Mouse (Mus musculus): ENCODE results near the gene Tekt1. TPM values are rescaled to one million over a fixed set of nuclear protein-coding genes. Genes with fewer than 3 reads are reported as not detected.

Tekt1 gene
- polyA plus RNA-seq, 2 experiments: 1.3 to 2.2 TPM

GRCm38 (mm10) chr11:72361385-72362346 lies 576 bp downstream of the Tekt1 start:
- Histone ChIP-seq H3K36me3 (ENCODE audit: control insufficient read depth, insufficient read depth, low read length) (no peaks in the 10 kb centered on the region), H3K9me3 (ENCODE audit: control insufficient read depth, low read length) (no peaks in the 10 kb centered on the region), H3K4me1 (ENCODE audit: control insufficient read depth, insufficient read depth, low read length) (no peaks in the 10 kb centered on the region), H3K4me2 (replicated peaks; ENCODE audit: low read depth, low read length, severe bottlenecking) (peak overlapping the region; percentile 65), H3K9ac (ENCODE audit: low read depth, low read length, severe bottlenecking) (peak overlapping the region; percentile 62), H3K4me3 (replicated peaks; ENCODE audit: low read length) (peak overlapping the region; percentile 36), H3K27me3 (ENCODE audit: control insufficient read depth, insufficient read depth, low read length) (no peaks in the 10 kb centered on the region), H3K27ac (replicated peaks; ENCODE audit: low read depth, low read length) (no peak overlapping the region)
- ATAC-seq (ENCODE audit: low FRiP score, low read depth) (peak; percentile 88), DNase-seq (ENCODE audit: low spot score) (peak; percentile 87)
- 9% methylated on average over 42 of the region's 42 CpGs for WGBS
- TF ChIP-seq POLR2A (IDR thresholded peaks at IDR 0.05; ENCODE audit: borderline replicate concordance, extremely low read depth, insufficient read depth, insufficient read length): no peak

- TF ChIP-seq POLR2A (IDR thresholded peaks at IDR 0.05; ENCODE audit: borderline replicate concordance, extremely low read depth, insufficient read depth, insufficient read length): no peak
- Histone ChIP-seq H3K27ac (replicated peaks; ENCODE audit: low read depth, low read length) (no peak overlapping the region), H3K4me2 (replicated peaks; ENCODE audit: low read depth, low read length, severe bottlenecking) (peak overlapping the region; percentile 32; the same call in 1 of the 2 replicates), H3K4me1 (ENCODE audit: control insufficient read depth, insufficient read depth, low read length) (0 out of 2 replicates have a peak, but pooled peaks cover 3% of the 10 kb centered on the region), H3K9ac (ENCODE audit: low read depth, low read length, severe bottlenecking) (no peak overlapping the region), H3K27me3 (ENCODE audit: control insufficient read depth, insufficient read depth, low read length) (no peaks in the 10 kb centered on the region), H3K9me3 (ENCODE audit: control insufficient read depth, low read length) (no peaks in the 10 kb centered on the region), H3K4me3 (replicated peaks; ENCODE audit: low read length) (no peak overlapping the region), H3K36me3 (ENCODE audit: control insufficient read depth, insufficient read depth, low read length) (no peaks in the 10 kb centered on the region)
- WGBS: 24% methylated on average over 20 of the region's 20 CpGs
- ATAC-seq (ENCODE audit: low FRiP score, low read depth) (no peak; the same call in 1 of the 2 replicates), DNase-seq (ENCODE audit: low spot score) (peak; percentile 81)
Measured at GRCm38 (mm10) chr11:72354971-72355728, 7.1 kb downstream of the Tekt1 start.

- H3K9me3 ChIP-seq (ENCODE audit: control insufficient read depth, low read length): no peaks in the 10 kb centered on the region
- DNase-seq (ENCODE audit: low spot score) (no peak), ATAC-seq (ENCODE audit: low FRiP score, low read depth) (no peak)
- H3K4me3 ChIP-seq (replicated peaks; ENCODE audit: low read length): no peak overlapping the region
- H3K27me3 ChIP-seq (ENCODE audit: control insufficient read depth, insufficient read depth, low read length): no peaks in the 10 kb centered on the region
- H3K4me1 ChIP-seq (ENCODE audit: control insufficient read depth, insufficient read depth, low read length): 0 out of 2 replicates have a peak, but pooled peaks cover 6% of the 10 kb centered on the region
- no peak overlapping the region for H3K9ac ChIP-seq (ENCODE audit: low read depth, low read length, severe bottlenecking)
- H3K27ac ChIP-seq (replicated peaks; ENCODE audit: low read depth, low read length): no peak overlapping the region
- no peaks in the 10 kb centered on the region for H3K36me3 ChIP-seq (ENCODE audit: control insufficient read depth, insufficient read depth, low read length)
- WGBS: 70% methylated on average over 3 of the region's 3 CpGs
- no peak for TF ChIP-seq POLR2A (IDR thresholded peaks at IDR 0.05; ENCODE audit: borderline replicate concordance, extremely low read depth, insufficient read depth, insufficient read length)
- no peak overlapping the region for H3K4me2 ChIP-seq (replicated peaks; ENCODE audit: low read depth, low read length, severe bottlenecking)
Measured at GRCm38 (mm10) chr11:72353186-72353585, 9.1 kb downstream of the Tekt1 start.

GRCm38 (mm10) chr11:72352272-72352671 lies 10.0 kb downstream of the Tekt1 start:
- no peak overlapping the region for H3K9ac ChIP-seq (ENCODE audit: low read depth, low read length, severe bottlenecking)
- H3K4me3 ChIP-seq (replicated peaks; ENCODE audit: low read length): no peak overlapping the region
- H3K4me1 ChIP-seq (ENCODE audit: control insufficient read depth, insufficient read depth, low read length): 0 out of 2 replicates have a peak, but pooled peaks cover 6% of the 10 kb centered on the region
- H3K27ac ChIP-seq (replicated peaks; ENCODE audit: low read depth, low read length): no peak overlapping the region
- H3K36me3 ChIP-seq (ENCODE audit: control insufficient read depth, insufficient read depth, low read length): no peaks in the 10 kb centered on the region
- DNase-seq (ENCODE audit: low spot score) (no peak), ATAC-seq (ENCODE audit: low FRiP score, low read depth) (no peak)
- no peaks in the 10 kb centered on the region for H3K27me3 ChIP-seq (ENCODE audit: control insufficient read depth, insufficient read depth, low read length)
- H3K4me2 ChIP-seq (replicated peaks; ENCODE audit: low read depth, low read length, severe bottlenecking): no peak overlapping the region
- no peak for TF ChIP-seq POLR2A (IDR thresholded peaks at IDR 0.05; ENCODE audit: borderline replicate concordance, extremely low read depth, insufficient read depth, insufficient read length)
- 48% methylated on average over 1 of the region's 1 CpGs for WGBS
- no peaks in the 10 kb centered on the region for H3K9me3 ChIP-seq (ENCODE audit: control insufficient read depth, low read length)

- Histone ChIP-seq H3K4me2 (replicated peaks; ENCODE audit: low read depth, low read length, severe bottlenecking) (no peak overlapping the region), H3K9ac (ENCODE audit: low read depth, low read length, severe bottlenecking) (no peak overlapping the region), H3K27me3 (ENCODE audit: control insufficient read depth, insufficient read depth, low read length) (no peaks in the 10 kb centered on the region), H3K4me1 (ENCODE audit: control insufficient read depth, insufficient read depth, low read length) (0 out of 2 replicates have a peak, but pooled peaks cover 3% of the 10 kb centered on the region), H3K27ac (replicated peaks; ENCODE audit: low read depth, low read length) (no peak overlapping the region), H3K9me3 (ENCODE audit: control insufficient read depth, low read length) (no peaks in the 10 kb centered on the region), H3K36me3 (ENCODE audit: control insufficient read depth, insufficient read depth, low read length) (no peaks in the 10 kb centered on the region), H3K4me3 (replicated peaks; ENCODE audit: low read length) (no peak overlapping the region)
- ATAC-seq (ENCODE audit: low FRiP score, low read depth): no peak
- 48% methylated on average over 4 of the region's 4 CpGs for WGBS
- no peak for DNase-seq (ENCODE audit: low spot score)
- TF ChIP-seq POLR2A (IDR thresholded peaks at IDR 0.05; ENCODE audit: borderline replicate concordance, extremely low read depth, insufficient read depth, insufficient read length): no peak
Measured at GRCm38 (mm10) chr11:72349652-72350051, 12.6 kb downstream of the Tekt1 start.
